In the genomic region with DNA sequence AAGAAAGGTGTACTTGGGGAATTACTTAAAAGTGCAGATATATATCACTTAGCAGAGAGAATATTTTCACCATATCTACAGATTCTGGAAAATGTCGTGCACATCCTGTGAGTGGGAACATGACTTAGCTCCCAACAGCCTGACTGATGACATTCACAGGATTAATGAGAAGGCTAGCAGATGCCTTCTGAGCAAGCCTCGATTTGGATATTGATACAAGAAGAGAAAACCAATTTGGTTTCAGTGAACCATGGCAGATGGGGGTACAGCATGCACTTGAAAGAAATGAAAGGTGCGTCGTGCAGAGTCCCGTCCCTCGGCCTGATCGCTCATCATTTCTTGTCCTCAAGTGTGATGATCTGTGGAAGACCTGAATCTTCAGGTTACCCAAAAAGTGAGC, we compare ENCODE assay signal across 25 mouse cellular contexts.
DNase-seq lines count a peak whose midpoint lies in the region; ATAC-seq and TF ChIP-seq lines count a peak whose summit lies in the region.
"Had no signal": no experiment of that assay in that cellular context is flagged by ENCODE, and none has a peak within 500 bp of the region (broad histone marks: within the 10 kb centered on the region; RNA-seq: fewer than 3 reads in every experiment).

No protein-coding gene starts in this region.

- peak overlapping the region; percentile 57 for H3K27ac ChIP-seq in layer of hippocampus, adult 2 months
- no peak overlapping the region for H3K27ac ChIP-seq in hindbrain, embryonic 11.5 days (ENCODE audit: low read depth, low read length)
- H3K27ac ChIP-seq: forebrain, embryonic 10.5 days; forebrain, embryonic 13.5 days; heart, adult 2 months; heart, embryonic 10.5 days; heart, embryonic 13.5 days; hindbrain, embryonic 13.5 days had no signal

- no peak overlapping the region for H3K9ac ChIP-seq in hindbrain, embryonic 11.5 days (ENCODE audit: low read depth, low read length)
- H3K9ac ChIP-seq: forebrain, embryonic 13.5 days; heart, embryonic 13.5 days; hindbrain, embryonic 13.5 days had no signal

- H3K4me2 ChIP-seq in hindbrain, embryonic 11.5 days (replicated peaks; ENCODE audit: low read depth, low read length), result no peak overlapping the region
- H3K4me2 ChIP-seq: forebrain, embryonic 13.5 days; heart, embryonic 13.5 days; hindbrain, embryonic 13.5 days had no signal

- H3K4me1 ChIP-seq in hindbrain, embryonic 11.5 days (replicated peaks; ENCODE audit: control insufficient read depth, insufficient read depth, low read length), result no peaks in the 10 kb centered on the region
- H3K4me1 ChIP-seq: forebrain, embryonic 10.5 days; forebrain, embryonic 13.5 days; heart, embryonic 10.5 days; heart, embryonic 13.5 days; hindbrain, embryonic 13.5 days had no signal

- TF ChIP-seq CTCF in layer of hippocampus, adult 2 months (conservative IDR thresholded peaks at IDR 0.05), result no peak

- peak; percentile 51 for DNase-seq in brain, adult 2 months (ENCODE audit: low read depth, low spot score)
- peak; percentile 26 to 44 for DNase-seq in layer of hippocampus, adult 2 months (ENCODE audit: low spot score in 2 of 2)
- peak; percentile 72 for DNase-seq in layer of hippocampus, adult 9-11 months
- peak; percentile 18 to 20 for DNase-seq in layer of hippocampus, postnatal 36 days
- DNase-seq in frontal cortex, postnatal 25 days (ENCODE audit: low spot score in 2 of 2), result no peak
- no peak for DNase-seq in hindbrain, embryonic 11.5 days (ENCODE audit: low spot score)
- DNase-seq in heart, postnatal 25 days (ENCODE audit: low spot score), result no peak
- DNase-seq in thymus, postnatal 0 days (ENCODE audit: low spot score), result no peak
- DNase-seq: adrenal gland, adult 8-10 months; adrenal gland, postnatal 36 days; cerebellum, adult 11 months; cerebellum, adult 2 months; cerebellum, postnatal 10 days; cerebellum, postnatal 36 days; gastrocnemius, postnatal 25 days; heart, adult 2 months; heart, postnatal 14 days had no signal

- H3K27me3 ChIP-seq in hindbrain, embryonic 11.5 days (ENCODE audit: control insufficient read depth, insufficient read depth, low read length), result no peaks in the 10 kb centered on the region
- H3K27me3 ChIP-seq: forebrain, embryonic 13.5 days; heart, embryonic 13.5 days; hindbrain, embryonic 13.5 days had no signal

- WGBS in hindbrain, embryonic 11.5 days, result 82% methylated on average over 7 of the region's 7 CpGs

- no peaks in the 10 kb centered on the region for H3K36me3 ChIP-seq in hindbrain, embryonic 11.5 days (ENCODE audit: control insufficient read depth, insufficient read depth, low read length)
- H3K36me3 ChIP-seq: forebrain, embryonic 10.5 days; heart, embryonic 10.5 days; heart, embryonic 13.5 days; hindbrain, embryonic 13.5 days had no signal

- H3K4me3 ChIP-seq in layer of hippocampus, adult 2 months, result no peak overlapping the region
- H3K4me3 ChIP-seq in hindbrain, embryonic 11.5 days (ENCODE audit: low read depth, low read length), result no peak overlapping the region
- H3K4me3 ChIP-seq: forebrain, embryonic 10.5 days; forebrain, embryonic 13.5 days; heart, adult 2 months; heart, embryonic 10.5 days; heart, embryonic 13.5 days; hindbrain, embryonic 13.5 days had no signal

- no peaks in the 10 kb centered on the region for H3K9me3 ChIP-seq in hindbrain, embryonic 11.5 days (ENCODE audit: control insufficient read depth, low read length)
- H3K9me3 ChIP-seq: forebrain, embryonic 10.5 days; forebrain, embryonic 13.5 days; heart, embryonic 10.5 days; heart, embryonic 13.5 days; hindbrain, embryonic 13.5 days had no signal

- intact Hi-C loops in heart, postnatal 25 days (cut with DNase I), result no loop called here

- no peak for ATAC-seq in hindbrain, embryonic 11.5 days (ENCODE audit: low FRiP score)
- ATAC-seq: activated CD4-positive, CD25-positive, alpha-beta regulatory T cell, adult 4 months; forebrain, embryonic 13.5 days; forebrain, embryonic 16.5 days; hindbrain, embryonic 16.5 days had no signal

Comparison
In these comparisons a context has a peak if more than half of its experiments do, and no peak if none do; other contexts are left out.
1. DNase-seq: peak in brain, adult 2 months (single experiment), layer of hippocampus, adult 2 months (2 of 2), layer of hippocampus, adult 9-11 months (single experiment) and layer of hippocampus, postnatal 36 days (2 of 2); none in frontal cortex, postnatal 25 days (0 of 2), hindbrain, embryonic 11.5 days (single experiment), heart, postnatal 25 days (single experiment) and thymus, postnatal 0 days (single experiment).